Mouse (Mus musculus): ENCODE data around the gene Gm49369.
"Not testable (repeated sequence)": the region's sequence is repeated elsewhere in the genome, so short reads cannot be mapped to it uniquely, and the experiment has no call there.

Gm49369 gene

DNA sequence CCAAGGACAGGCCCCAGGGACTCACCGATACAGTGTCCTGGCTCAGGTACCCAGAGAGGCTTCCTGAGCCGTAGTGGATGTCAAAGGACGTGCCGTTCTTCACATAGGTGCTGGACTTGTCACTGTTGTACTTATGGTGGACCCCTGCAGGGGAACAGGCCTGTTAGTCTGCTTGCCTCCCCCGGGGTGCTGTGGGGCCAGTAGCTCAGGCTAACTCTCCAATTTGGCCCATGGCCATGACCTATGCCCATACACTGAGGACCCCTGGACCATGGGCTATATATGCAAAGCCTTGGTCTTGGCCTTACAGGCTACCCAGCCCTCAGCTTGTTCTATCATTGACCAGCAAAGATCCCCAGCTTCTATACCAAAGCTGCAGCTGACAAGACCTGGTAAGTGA lies at the start of gene Gm49369:
Gm49369 (minus strand) TSS at position 101 of the 400 bp plus-strand sequence.
- in situ Hi-C loops (cut with MseI, MboI): no loop called here

DNA sequence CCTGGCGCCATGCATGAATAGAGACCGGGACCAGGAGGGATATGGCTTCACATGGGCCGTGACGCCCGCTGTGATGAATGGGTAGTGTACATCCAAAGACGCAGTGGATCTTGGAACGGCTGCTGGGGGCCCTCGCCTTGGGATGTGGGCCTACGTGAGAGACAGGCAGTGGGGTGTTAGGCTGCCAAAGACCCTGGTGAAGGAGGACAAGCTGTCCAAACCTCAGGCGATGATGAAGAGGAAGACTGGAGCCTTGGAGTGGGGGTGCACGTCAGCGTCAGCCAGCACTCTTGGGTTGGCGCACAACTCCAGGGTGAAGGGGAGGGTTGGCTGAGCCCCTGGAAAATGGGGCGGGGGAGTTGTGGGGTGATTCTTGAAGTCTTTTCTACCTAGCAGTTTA lies 48.6 kb upstream of the Gm49369 start:
- in situ Hi-C loops (cut with MseI, MboI): no loop called here

DNA sequence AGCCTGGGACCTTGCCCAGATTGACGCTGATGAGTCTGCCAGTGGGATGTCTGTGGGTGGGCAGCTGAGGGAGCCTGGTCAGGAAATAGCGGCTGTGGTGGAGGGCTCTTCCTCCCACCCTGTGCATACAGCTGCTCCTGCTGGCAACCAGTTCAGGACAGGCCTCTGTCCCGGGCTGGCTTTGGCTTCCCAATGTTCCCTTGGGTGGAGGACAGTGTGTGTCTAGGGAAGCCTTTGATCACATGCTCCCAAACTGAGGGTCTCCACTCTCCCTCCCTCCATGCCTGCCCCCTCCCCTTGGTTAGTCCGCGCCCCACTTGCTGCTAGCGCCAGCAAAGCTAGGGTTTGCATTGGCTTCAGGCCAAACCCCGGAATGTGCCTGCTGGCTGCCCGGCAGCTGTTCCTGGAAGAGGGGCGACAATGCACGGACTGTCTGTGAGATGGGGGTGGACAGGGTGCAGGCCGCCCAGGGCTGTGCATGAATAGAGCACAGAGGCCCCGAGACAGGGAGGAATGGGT lies 47.8 kb upstream of the Gm49369 start:
- in situ Hi-C loops (cut with MseI, MboI): no loop called here

DNA sequence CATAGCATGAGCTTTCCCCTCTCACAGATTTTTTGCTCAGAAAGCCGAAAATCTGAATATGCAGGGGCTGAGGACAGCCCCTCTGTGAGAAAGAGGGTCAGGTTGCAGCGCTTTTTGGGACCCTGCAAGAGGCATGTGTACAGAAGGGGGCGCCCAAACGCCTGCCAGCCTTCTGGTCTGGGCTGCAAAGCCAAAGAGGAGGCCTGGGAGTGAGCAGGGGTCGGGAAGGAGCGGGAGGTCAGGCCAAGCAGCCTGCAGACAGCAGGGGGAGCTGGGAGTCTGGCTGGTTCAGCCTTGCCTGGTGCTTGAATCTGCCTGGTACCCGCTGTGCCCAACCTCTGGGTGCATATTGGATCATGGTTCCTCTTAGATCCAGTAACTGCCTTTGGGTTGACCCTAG lies 45.7 kb upstream of the Gm49369 start:
- in situ Hi-C loops (cut with MseI, MboI): loop anchor here in 1 of 2 experiments (5.0 kb wide), 1 partner anchor 96 kb away; no protein-coding TSS in a partner anchor

DNA sequence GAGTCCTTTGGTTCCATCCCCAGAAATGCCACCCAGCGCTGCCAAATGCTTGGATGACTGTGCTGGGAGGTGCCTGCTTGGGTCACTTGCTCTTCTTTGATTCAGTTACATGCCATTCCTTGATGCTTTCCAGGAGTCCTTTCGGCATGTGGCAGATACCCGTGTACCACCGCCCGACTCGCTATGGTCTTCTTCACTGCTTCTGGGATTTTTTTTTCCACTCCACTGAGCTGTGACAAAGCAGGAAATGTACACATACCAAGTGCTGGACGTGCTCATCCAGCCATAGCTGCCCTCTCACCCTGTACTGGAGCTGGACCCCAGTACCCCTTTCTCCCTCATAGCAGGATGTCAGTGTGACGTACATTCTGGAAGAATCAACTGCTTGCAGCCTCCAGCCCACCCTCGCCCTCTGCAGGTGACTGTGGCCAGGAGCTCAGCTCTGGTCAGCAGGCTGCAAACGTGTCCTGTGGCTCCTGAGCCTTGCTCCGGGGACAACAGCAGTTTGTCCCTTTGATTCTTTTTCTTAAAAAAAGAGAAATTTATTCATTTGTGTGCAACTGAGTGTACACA lies 43.3 kb upstream of the Gm49369 start:
- in situ Hi-C loops (cut with MseI, MboI): loop anchor here in 1 of 2 experiments (5.0 kb wide), 1 partner anchor 93 kb away; no protein-coding TSS in a partner anchor

DNA sequence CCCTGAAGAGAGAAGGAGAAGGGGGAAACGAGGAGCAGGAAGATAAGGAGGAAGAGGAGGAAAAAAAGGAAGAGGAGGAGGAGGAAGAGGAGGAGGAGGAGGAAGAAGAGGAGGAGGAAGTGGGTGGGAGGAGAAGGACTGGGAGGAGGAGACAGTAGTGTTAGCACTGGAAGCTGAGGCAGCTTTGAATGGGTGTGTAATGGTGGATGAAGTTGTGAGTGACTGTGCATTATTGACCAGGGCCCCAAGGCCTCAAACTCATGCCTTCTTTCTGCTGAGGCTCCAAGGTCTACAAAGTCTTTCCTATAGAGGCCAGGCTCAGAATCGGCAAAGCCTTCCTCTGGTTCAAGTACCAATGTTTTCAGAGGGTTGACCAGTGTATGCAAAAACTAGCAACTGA lies 39.4 kb upstream of the Gm49369 start:
- in situ Hi-C loops (cut with MseI, MboI): loop anchor here in 1 of 2 experiments (5.0 kb wide), 1 partner anchor 85 kb away; no protein-coding TSS in a partner anchor

DNA sequence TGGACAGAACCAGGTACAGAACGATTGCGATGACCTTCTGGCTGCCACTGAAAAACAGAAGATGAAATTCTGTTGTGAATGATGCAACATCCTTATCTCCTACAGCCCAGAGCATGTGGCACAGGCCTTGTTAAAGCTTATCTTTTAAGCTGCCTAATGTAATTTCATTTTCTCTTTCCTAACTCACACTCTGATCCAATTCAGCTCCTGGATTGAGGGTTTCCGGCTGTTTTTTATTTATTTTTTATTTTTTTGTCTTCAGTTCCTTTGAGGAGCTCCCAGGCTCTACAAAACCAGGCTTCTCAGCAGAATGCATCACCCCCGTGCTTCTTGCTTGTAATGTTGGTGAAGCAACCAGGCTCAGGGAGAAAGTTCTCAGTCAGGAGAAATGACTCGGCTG lies 37.4 kb upstream of the Gm49369 start:
- in situ Hi-C loops (cut with MseI, MboI): loop anchor here in 1 of 2 experiments (5.0 kb wide), 1 partner anchor 83 kb away; no protein-coding TSS in a partner anchor

DNA sequence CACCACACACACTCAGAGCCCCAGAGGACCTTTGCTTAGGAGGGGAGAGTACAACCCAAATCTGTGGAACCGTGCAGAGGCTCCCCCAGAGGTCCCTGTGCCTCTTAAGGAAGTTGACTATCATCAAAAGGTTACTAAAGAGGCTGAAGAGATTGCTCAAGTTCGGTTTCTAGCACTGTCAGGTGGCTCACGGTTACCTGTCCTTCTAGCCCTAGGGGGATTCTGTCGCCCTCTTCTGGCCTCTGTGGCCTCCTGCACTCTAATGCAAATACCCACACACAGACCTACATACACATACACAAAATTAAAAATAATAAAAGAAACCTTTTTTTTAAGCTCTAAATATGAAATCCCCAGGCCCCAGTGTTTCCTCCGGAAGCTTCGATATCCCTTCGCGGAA lies 36.2 kb upstream of the Gm49369 start:
- in situ Hi-C loops (cut with MseI, MboI): no loop called here

DNA sequence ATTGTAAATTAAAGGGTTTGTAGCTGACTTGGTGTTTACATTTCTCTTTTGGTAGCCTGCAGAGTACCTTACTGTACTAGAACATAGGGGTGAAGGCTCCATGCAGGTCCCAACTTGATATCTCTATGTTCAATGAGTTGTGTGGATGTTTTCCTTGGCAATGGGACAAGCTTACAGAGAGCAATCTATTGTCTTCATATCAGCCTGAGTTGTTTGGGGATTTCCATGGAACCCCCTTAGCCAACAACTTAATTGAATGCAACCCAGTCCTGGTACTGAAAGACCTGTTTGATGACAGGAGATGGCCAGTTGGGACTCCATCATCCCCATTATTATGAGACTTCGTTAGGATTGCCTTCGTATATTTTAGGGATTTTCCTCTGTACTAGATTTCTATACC lies 35.6 kb upstream of the Gm49369 start:
- in situ Hi-C loops (cut with MseI, MboI): no loop called here

DNA sequence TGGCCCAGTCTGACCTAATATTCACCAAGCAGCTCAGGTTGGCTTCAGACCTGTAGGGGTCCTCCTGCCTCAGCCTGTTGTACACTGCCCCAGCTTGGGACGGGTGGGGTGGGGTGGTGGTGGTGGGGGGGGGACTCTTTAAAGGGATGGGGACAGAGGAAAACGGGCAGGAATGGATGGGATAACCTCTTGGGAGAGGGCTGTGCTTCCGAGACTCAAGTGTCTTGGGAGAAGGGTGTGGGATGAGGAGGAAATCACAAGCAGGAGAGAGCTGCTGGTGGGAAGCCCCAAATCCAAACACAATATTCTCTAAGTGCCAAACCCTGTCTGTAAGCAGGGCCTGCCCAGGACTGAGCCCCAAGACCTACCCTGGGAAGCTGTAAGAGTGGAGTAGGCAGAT lies 33.8 kb upstream of the Gm49369 start:
- in situ Hi-C loops (cut with MseI, MboI): no loop called here

DNA sequence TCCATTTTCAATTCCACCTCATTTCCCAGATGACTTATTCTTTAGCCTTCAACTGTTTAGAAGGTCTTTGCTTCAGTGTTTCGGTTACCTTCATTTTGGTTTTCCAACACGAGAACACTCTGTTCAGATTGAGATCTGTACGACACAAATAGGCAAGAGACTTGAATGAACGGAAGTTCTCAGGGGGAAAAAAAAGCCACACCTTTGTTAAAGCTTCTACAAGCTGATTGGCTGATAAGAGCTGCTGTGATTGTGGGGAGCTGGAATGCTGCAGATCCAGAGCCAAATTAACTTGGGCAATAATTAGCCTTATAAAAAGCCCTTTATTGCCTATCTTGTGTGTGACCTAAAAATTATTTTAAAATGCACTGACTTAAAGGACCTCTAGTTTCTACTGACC lies 32.8 kb upstream of the Gm49369 start:
- in situ Hi-C loops (cut with MseI, MboI): no loop called here

DNA sequence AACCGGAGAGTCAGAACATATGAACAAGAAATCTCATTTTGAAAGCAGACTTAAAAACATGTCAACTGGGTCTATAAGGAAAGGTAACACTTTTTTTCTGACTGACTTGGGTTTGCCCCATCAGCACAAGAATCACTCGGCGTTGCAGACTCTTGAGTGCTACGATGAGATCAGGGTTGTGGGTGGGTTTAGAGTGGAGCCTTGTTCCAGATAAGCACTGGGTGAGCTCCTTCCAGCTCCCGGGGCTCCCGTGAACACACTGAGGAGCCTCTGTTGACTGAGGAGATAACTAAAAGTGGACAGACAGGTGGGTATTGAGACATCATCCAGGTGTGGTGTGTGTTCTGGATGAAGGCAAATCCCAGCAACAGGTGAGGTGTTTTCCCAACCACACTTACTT lies 30.8 kb upstream of the Gm49369 start:
- in situ Hi-C loops (cut with MseI, MboI): no loop called here

DNA sequence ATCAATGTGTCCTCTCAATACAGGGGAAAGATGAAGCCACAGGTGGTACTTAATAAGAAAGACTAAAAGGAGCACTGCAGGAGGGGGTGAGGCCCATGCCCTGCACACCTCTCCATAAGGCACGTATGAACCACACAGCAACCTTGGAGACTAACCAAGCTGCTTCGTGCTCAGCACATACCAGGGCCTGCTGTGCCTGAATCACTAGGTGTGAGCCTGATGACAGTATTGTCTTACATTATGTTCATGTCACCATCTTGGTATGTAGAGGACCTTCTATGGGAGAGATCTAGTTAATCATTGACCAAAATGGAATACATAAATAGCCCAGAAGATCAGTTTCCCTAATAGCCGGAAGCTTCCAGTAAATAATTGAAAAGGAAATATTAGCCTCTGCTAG lies 27.1 kb upstream of the Gm49369 start:
- in situ Hi-C loops (cut with MseI, MboI): no loop called here

DNA sequence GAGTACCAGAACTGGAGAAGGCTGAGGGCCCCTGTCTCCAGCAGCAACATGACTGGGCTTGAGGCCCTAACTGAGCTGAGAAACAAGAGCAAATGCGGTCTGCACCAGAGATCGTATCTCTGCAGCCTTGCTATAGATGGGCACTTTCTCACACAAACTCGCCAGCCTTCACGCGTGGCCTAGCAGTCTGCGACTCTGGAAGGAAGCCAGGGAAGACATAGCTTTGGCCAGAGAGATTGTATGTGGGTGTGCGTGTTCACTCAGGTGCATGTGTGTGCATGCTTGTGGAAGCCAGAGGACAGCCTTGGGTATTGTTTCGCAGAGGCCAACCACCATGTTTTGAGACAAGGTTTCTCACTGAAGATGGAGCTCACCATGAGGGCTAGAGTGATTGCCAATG lies 26.2 kb upstream of the Gm49369 start:
- in situ Hi-C loops (cut with MseI, MboI): no loop called here

DNA sequence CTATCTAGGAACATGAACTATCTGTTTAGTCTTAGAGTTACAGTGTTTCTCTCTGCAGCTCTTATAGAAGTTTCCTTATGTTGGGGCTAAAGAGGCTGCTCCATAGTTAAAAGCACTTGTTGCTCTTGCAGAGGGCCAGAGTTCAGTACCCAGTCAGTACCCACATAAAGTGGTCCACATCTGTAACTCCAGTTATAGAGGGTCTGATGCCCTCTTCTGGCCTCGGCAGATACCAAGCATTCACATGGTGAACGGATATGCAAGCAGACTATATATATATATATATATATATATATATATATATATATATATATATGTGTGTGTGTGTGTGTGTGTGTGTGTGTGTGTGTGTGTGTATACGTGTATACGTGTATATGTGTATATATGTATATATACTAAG lies 25.5 kb upstream of the Gm49369 start:
- in situ Hi-C loops (cut with MseI, MboI): no loop called here

DNA sequence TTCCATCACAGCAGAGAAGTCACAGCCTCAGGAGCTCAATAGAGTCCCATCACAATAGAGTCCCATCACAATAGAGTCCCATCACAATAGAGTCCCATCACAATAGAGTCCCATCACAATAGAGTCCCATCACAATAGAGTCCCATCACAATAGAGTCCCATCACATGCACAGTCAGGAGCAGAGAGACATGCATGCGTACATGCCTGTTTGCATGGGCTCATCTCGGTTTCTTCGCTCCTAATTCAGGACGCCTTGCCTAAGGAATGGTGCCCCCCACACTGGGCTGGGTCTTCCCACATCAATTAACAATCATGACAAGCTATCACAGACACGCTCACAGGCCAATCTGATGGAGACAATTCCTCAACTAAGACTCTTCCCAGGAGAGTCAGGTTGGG lies 22.7 kb upstream of the Gm49369 start:
- in situ Hi-C loops (cut with MseI, MboI): not testable (repeated sequence)

DNA sequence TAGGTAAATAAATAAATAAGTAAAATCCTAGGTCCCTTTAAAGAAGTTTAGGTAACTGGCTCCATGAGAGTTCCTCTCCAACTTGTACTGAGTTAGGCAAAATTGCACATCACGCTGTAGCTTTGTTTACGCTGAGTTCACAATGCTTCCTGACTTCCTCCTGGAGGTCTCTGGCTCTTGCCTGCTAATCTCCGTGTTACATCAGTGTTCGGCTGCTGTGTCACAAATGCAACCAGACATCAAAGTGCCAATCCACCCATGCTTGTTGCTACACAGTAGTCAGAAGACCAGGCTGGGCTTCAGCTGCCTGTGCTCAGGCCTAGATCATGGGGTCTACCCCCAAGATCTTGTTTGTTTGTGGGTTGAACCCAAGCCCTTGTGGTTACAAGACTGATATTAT lies 21.1 kb upstream of the Gm49369 start:
- in situ Hi-C loops (cut with MseI, MboI): no loop called here

DNA sequence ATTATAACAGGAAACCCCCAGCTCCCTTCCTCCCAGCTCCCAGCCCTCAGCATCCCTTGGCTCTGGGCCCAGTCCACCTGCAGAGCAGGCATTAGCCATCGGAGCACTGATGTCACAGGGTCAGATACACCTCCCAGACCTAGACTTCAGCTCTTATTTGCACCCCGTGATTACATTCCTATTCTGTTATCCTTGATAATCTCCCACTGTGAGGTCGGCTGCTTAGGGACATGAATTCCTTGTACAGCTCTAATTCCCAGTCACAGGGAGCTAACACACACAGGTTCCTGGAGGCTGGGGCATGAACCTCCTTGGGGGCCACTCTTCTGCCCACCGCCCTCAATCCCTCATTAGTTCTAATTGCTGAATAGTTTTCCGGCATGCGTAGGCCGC lies 18.3 kb upstream of the Gm49369 start:
- in situ Hi-C loops (cut with MseI, MboI): no loop called here

DNA sequence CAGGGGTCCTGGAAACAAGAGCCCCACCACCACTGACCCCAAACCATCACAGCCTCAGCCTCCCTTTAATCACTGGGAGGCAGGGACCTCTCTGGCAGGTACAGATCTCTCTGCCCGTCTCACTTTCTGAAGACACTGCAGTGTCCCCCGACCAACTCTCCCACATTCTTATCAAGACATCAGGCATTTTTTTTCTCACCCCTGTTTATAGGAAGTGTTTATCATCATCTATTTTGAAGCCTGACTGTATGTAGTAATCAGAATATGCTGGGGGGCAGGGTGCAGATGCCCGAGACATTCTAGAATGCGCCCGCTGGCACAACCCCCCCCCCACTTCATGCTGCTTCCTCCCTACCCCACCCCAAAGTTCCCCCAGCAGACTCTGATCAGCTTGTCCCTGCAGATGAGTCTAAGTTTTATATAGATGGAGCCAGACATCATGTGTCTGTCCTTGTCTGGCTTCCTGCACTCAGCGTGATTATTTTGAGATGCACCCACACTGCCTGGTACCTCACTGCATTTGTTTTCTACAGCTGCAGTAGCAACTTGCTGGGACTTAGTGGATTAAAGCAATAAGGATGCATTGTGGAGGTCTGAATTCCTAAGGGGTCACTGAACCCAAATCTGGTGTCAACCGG lies 17.8 kb upstream of the Gm49369 start:
- in situ Hi-C loops (cut with MseI, MboI): no loop called here

DNA sequence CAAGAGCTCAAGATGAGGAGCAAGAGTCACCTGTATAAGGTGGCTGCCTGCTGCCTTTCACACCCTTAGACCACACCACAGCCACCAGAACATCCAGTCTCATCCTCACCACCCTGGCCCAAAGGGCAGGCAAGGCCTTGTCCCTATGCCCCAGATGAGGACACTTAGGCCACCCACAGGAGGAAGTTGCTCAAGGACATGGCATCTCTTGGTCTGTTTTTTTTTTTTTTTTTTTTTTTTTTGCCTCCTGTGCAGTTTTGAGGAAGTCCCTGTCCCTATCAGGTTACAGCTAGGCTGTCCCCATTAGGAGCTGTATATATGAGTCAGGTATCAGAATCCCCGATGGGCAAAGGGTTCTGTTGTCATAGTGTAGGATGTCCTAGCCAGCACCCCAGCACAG lies 16.8 kb upstream of the Gm49369 start:
- in situ Hi-C loops (cut with MseI, MboI): no loop called here

DNA sequence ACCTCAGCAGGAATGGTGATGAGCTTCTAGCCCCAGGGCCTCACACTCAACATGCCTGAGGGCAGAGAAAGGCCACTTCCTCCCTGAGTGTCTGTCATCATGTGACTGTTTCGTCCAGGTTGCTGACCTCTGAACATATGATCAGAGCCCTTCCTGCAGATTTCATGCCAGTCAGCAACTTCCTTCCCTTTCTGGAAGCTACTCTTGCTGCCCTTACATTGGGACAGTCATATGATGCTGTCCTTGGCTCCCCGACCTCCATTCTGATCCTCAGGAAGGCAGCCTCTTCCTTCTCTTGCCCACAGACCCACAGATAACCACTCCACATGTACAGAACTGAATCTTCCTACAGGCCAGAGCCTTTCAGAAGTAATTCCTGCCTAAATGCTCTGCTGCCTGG lies 15.6 kb upstream of the Gm49369 start:
- in situ Hi-C loops (cut with MseI, MboI): no loop called here

DNA sequence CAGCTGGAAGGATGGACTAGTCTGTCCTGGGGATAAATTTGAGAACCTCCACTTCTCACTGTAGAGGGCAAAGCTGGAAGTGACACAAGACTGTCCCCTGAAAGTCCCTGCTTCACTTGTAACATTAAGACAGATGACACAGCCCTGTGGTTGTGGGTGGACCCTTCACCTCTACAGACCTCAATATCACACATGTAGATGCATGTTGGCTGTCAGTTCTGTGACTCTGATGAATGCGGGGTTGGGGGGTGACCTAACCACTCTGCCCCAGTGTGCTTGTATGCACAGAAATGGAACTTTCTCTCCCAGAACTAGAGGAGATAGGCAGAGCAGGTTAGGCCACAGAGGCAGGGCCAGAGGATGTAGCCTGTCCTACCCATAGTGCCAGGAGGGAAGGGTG lies 14.1 kb upstream of the Gm49369 start:
- in situ Hi-C loops (cut with MseI, MboI): no loop called here

DNA sequence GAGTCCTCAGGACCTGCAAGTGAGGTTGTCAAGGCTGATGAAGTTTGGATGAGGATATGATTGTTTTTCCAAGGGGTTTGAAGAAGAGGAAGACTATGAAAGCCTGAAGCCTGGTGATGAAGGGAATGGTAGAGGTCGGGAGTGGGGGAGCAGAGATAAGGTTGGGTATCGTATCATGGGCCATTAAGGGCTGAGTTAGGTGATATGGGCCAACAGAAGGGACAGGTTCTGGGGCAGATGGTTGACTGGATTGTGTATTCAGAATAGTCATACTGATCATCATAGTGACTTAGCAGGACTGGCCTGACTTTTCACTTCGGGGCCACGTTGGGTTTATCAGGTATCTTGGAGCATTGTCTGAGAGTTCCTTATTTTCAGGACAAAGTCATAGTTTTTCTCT lies 13.0 kb upstream of the Gm49369 start:
- in situ Hi-C loops (cut with MseI, MboI): no loop called here
